Mouse (Mus musculus): ENCODE data around the gene Bbox1.

- TF ChIP-seq CTCF (IDR thresholded peaks at IDR 0.05; ENCODE audit: low read depth) (no peak), EP300 (IDR thresholded peaks at IDR 0.05; ENCODE audit: low read depth) (no peak)
Measured at GRCm38 (mm10) chr2:110230753-110231152, 83.6 kb downstream of the Bbox1 start.
